Mouse (Mus musculus): ENCODE data around the gene Ppp1r14a. TPM values are rescaled to one million over a fixed set of nuclear protein-coding genes. Genes with fewer than 3 reads are reported as not detected.

The Ppp1r14a gene
- total and polyA plus RNA-seq, 3 experiments = 0.23 TPM; not detected in 2

GRCm38 (mm10) chr7:29316137-29316734, 27.1 kb downstream of the Ppp1r14a start:
- no peaks in the 10 kb centered on the region for H3K27me3 ChIP-seq (ENCODE audit: insufficient read depth, low read length)
- H3K36me3 ChIP-seq (replicated peaks) = peaks cover 66% of the 10 kb centered on the region
- no peaks in the 10 kb centered on the region for H3K9me3 ChIP-seq (replicated peaks)
- no peak overlapping the region; the same call in 1 of the 2 replicates for H3K4me3 ChIP-seq (ENCODE audit: low read depth, low read length)
- H3K4me1 ChIP-seq (ENCODE audit: insufficient read depth, low read depth, low read length) = peaks cover 96% of the 10 kb centered on the region
- TF ChIP-seq CTCF (IDR thresholded peaks at IDR 0.05; ENCODE audit: low read depth, low read length) = no peak
- TF ChIP-seq GATA2 (IDR thresholded peaks at IDR 0.05; ENCODE audit: borderline replicate concordance, low read depth, low read length) = no peak
- TF ChIP-seq TAL1 (conservative IDR thresholded peaks at IDR 0.05; ENCODE audit: low read depth, low read length) = no peak
- no peak for TF ChIP-seq POLR2AphosphoS5 (IDR thresholded peaks at IDR 0.05; ENCODE audit: insufficient replicate concordance, low read depth, low read length)
- TF ChIP-seq GATA1 (IDR thresholded peaks at IDR 0.05; ENCODE audit: borderline replicate concordance, low read length) = no peak
- DNase-seq (ENCODE audit: low spot score) (no peak), ATAC-seq (ENCODE audit: extremely low read depth, insufficient number of reproducible peaks, low FRiP score, poor library complexity, severe bottlenecking) (no peak)

- peaks cover 66% of the 10 kb centered on the region for H3K36me3 ChIP-seq (replicated peaks)
- ATAC-seq (ENCODE audit: extremely low read depth, insufficient number of reproducible peaks, low FRiP score, poor library complexity, severe bottlenecking) (no peak), DNase-seq (ENCODE audit: low spot score) (peak; percentile 39)
- no peaks in the 10 kb centered on the region for H3K27me3 ChIP-seq (ENCODE audit: insufficient read depth, low read length)
- H3K4me1 ChIP-seq (ENCODE audit: insufficient read depth, low read depth, low read length) = peaks cover 95% of the 10 kb centered on the region
- H3K9me3 ChIP-seq (replicated peaks) = no peaks in the 10 kb centered on the region
- TF ChIP-seq GATA1 (IDR thresholded peaks at IDR 0.05; ENCODE audit: borderline replicate concordance, low read length) = no peak
- TF ChIP-seq TAL1 (conservative IDR thresholded peaks at IDR 0.05; ENCODE audit: low read depth, low read length) = no peak
- TF ChIP-seq GATA2 (IDR thresholded peaks at IDR 0.05; ENCODE audit: borderline replicate concordance, low read depth, low read length) = no peak
- TF ChIP-seq POLR2AphosphoS5 (IDR thresholded peaks at IDR 0.05; ENCODE audit: insufficient replicate concordance, low read depth, low read length) = no peak
- TF ChIP-seq CTCF (IDR thresholded peaks at IDR 0.05; ENCODE audit: low read depth, low read length) = no peak
- H3K4me3 ChIP-seq (ENCODE audit: low read depth, low read length) = peak overlapping the region; percentile 69; the same call in 1 of the 2 replicates
Observed at GRCm38 (mm10) chr7:29316976-29317375, 27.9 kb downstream of the Ppp1r14a start.

- TF ChIP-seq TAL1 (conservative IDR thresholded peaks at IDR 0.05; ENCODE audit: low read depth, low read length) (no peak), CTCF (IDR thresholded peaks at IDR 0.05; ENCODE audit: low read depth, low read length) (no peak), GATA2 (IDR thresholded peaks at IDR 0.05; ENCODE audit: borderline replicate concordance, low read depth, low read length) (no peak), GATA1 (IDR thresholded peaks at IDR 0.05; ENCODE audit: borderline replicate concordance, low read length) (no peak)
- Histone ChIP-seq H3K4me1 (ENCODE audit: insufficient read depth, low read depth, low read length) (peaks cover 89% of the 10 kb centered on the region), H3K9me3 (replicated peaks) (no peaks in the 10 kb centered on the region), H3K4me3 (ENCODE audit: low read depth, low read length) (peak overlapping the region; percentile 69; the same call in 1 of the 2 replicates), H3K27me3 (ENCODE audit: insufficient read depth, low read length) (no peaks in the 10 kb centered on the region), H3K36me3 (replicated peaks) (peaks cover 66% of the 10 kb centered on the region)
- DNase-seq (ENCODE audit: low spot score) (peak; percentile 86), ATAC-seq (ENCODE audit: extremely low read depth, insufficient number of reproducible peaks, low FRiP score, poor library complexity, severe bottlenecking) (peak; percentile 46; the same call in 1 of the 2 replicates)
Observed at GRCm38 (mm10) chr7:29317558-29317957, 28.4 kb downstream of the Ppp1r14a start.

GRCm38 (mm10) chr7:29318115-29318911, 29.2 kb downstream of the Ppp1r14a start:
- H3K9me3 ChIP-seq (replicated peaks) = no peaks in the 10 kb centered on the region
- DNase-seq (ENCODE audit: low spot score) (peak; percentile 75), ATAC-seq (ENCODE audit: extremely low read depth, insufficient number of reproducible peaks, low FRiP score, poor library complexity, severe bottlenecking) (peak; percentile 61)
- H3K36me3 ChIP-seq (replicated peaks) = peaks cover 67% of the 10 kb centered on the region
- peak overlapping the region; percentile 72 for H3K4me3 ChIP-seq (ENCODE audit: low read depth, low read length)
- TF ChIP-seq GATA1 (IDR thresholded peaks at IDR 0.05; ENCODE audit: borderline replicate concordance, low read length) = no peak
- no peak for TF ChIP-seq POLR2AphosphoS5 (IDR thresholded peaks at IDR 0.05; ENCODE audit: insufficient replicate concordance, low read depth, low read length)
- TF ChIP-seq TAL1 (conservative IDR thresholded peaks at IDR 0.05; ENCODE audit: low read depth, low read length) = peak; percentile 42; the same call in 1 of the 2 replicates
- TF ChIP-seq CTCF (IDR thresholded peaks at IDR 0.05; ENCODE audit: low read depth, low read length) = no peak
- H3K4me1 ChIP-seq (ENCODE audit: insufficient read depth, low read depth, low read length) = peaks cover 82% of the 10 kb centered on the region
- no peaks in the 10 kb centered on the region for H3K27me3 ChIP-seq (ENCODE audit: insufficient read depth, low read length)

- no peak for TF ChIP-seq GATA2 (IDR thresholded peaks at IDR 0.05; ENCODE audit: borderline replicate concordance, low read depth, low read length)
- TF ChIP-seq CTCF (IDR thresholded peaks at IDR 0.05; ENCODE audit: low read depth, low read length) = no peak
- TF ChIP-seq TAL1 (conservative IDR thresholded peaks at IDR 0.05; ENCODE audit: low read depth, low read length) = no peak
- TF ChIP-seq POLR2AphosphoS5 (IDR thresholded peaks at IDR 0.05; ENCODE audit: insufficient replicate concordance, low read depth, low read length) = no peak
- no peak for TF ChIP-seq GATA1 (IDR thresholded peaks at IDR 0.05; ENCODE audit: borderline replicate concordance, low read length)
- Histone ChIP-seq H3K4me3 (ENCODE audit: low read depth, low read length) (peak overlapping the region; percentile 72), H3K36me3 (replicated peaks) (peaks cover 67% of the 10 kb centered on the region), H3K27me3 (ENCODE audit: insufficient read depth, low read length) (no peaks in the 10 kb centered on the region), H3K9me3 (replicated peaks) (no peaks in the 10 kb centered on the region), H3K4me1 (ENCODE audit: insufficient read depth, low read depth, low read length) (peaks cover 69% of the 10 kb centered on the region)
- DNase-seq (ENCODE audit: low spot score) (peak; percentile 39), ATAC-seq (ENCODE audit: extremely low read depth, insufficient number of reproducible peaks, low FRiP score, poor library complexity, severe bottlenecking) (no peak)
Observed at GRCm38 (mm10) chr7:29319337-29320307, 30.5 kb downstream of the Ppp1r14a start.
